Mouse (Mus musculus) intestine, embryonic 16.5 days (tissue): Measurements from ENCODE around the gene Ephb4. TPM values are rescaled to one million over a fixed set of nuclear protein-coding genes. Genes with fewer than 3 reads are reported as not detected.

Experiments
- ATAC-seq: fragments of 200-750 bp; cut with Nextera tagmentation; 2 replicates; pipeline ENCODE4 v1.8.0; 2017; ENCODE audit warnings: moderate TSS enrichment, moderate library complexity
- H3K27ac ChIP-seq: fragments of 300-500 bp; sonication (generic); 2 replicates; pipeline ENCODE4 v1.5.1; 2014; ENCODE audit warnings: mild to moderate bottlenecking, low read length
- H3K27me3 ChIP-seq: fragments of 300-500 bp; sonication (generic); replicated peaks from 2 replicates; pipeline ENCODE4 v1.6.1; 2014; ENCODE audit warnings: low read length, control low read depth, mixed read lengths; ENCODE audit not compliant: control insufficient read depth, insufficient read depth
- H3K36me3 ChIP-seq: fragments of 300-500 bp; sonication (generic); 2 replicates; pipeline ENCODE4 v1.6.1; 2014; ENCODE audit warnings: low read length, control low read depth; ENCODE audit not compliant: control insufficient read depth, insufficient read depth
- H3K4me1 ChIP-seq: fragments of 300-500 bp; sonication (generic); 2 replicates; pipeline ENCODE4 v1.6.1; 2014; ENCODE audit warnings: low read length, control low read depth, mixed read lengths; ENCODE audit not compliant: control insufficient read depth, insufficient read depth
- H3K4me2 ChIP-seq: fragments of 300-500 bp; sonication (generic); 2 replicates; pipeline ENCODE4 v1.6.1; 2014; ENCODE audit warnings: low read depth, low read length, control low read depth
- H3K4me3 ChIP-seq: fragments of 300-500 bp; sonication (generic); 2 replicates; pipeline ENCODE4 v1.5.1; 2014; ENCODE audit warnings: mild to moderate bottlenecking, low read length
- H3K9ac ChIP-seq: fragments of 300-500 bp; sonication (generic); 2 replicates; pipeline ENCODE4 v1.6.1; 2014; ENCODE audit warnings: low read depth, low read length
- H3K9me3 ChIP-seq: fragments of 300-500 bp; sonication (generic); 2 replicates; pipeline ENCODE4 v1.6.1; 2016; ENCODE audit warnings: low read length, control low read depth; ENCODE audit not compliant: control insufficient read depth
- WGBS: fragments of 180-500 bp; shearing (Covaris S2); extraction: QIAGEN DNeasy Blood & Tissue Kit; methylation state at CpG from one replicate; pipeline ENCODE4 v1.1.7; 2014; 5-methylcytosine and 5-hydroxymethylcytosine counted together
- polyA plus RNA-seq: library from polyadenylated mRNA; unstranded; fragments of >200 nt; fragmentation: Nextera tagmentation; extraction: Ambion mirVana; gene quantifications from 2 replicates; pipeline ENCODE4 v1.2.1, GENCODE M21; 2015

Ephb4 gene
- polyA plus RNA-seq, 1 experiment from 2014 or later: 29.9 TPM

DNA sequence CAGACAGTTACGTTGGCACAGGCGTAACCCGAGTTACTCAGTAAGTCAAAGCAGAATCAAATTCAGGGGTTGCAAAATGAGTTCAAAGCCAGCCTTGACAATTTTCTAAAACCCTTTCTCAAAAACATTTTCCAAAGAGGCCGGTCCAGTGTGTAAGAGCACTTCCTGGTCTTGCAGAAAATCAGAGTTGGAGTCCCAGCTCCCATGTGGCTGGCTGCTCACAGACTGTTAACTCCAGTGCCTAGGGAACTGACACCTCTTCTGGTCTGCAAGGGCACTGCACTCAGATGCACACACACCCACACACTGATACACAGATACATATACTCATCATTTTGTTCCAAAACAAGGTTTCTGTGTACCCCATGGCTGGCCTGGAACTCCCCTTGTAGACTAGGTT, 41.6 kb upstream of the Ephb4 start:
- peak overlapping the region; percentile 95; the same call in 1 of the 2 replicates for H3K9ac ChIP-seq
- peak overlapping the region; percentile 94; the same call in 1 of the 2 replicates for H3K27ac ChIP-seq
- peak overlapping the region; percentile 88 for H3K4me3 ChIP-seq
- peak overlapping the region; percentile 51 for H3K4me2 ChIP-seq
- H3K4me1 ChIP-seq: peaks cover 36% of the 10 kb centered on the region
- ATAC-seq: no peak
- WGBS: 92% methylated on average over 4 of the region's 4 CpGs
- no peaks in the 10 kb centered on the region for H3K27me3 ChIP-seq
- peaks cover 23% of the 10 kb centered on the region for H3K36me3 ChIP-seq
- 0 out of 2 replicates have a peak, but pooled peaks cover 3% of the 10 kb centered on the region for H3K9me3 ChIP-seq

DNA sequence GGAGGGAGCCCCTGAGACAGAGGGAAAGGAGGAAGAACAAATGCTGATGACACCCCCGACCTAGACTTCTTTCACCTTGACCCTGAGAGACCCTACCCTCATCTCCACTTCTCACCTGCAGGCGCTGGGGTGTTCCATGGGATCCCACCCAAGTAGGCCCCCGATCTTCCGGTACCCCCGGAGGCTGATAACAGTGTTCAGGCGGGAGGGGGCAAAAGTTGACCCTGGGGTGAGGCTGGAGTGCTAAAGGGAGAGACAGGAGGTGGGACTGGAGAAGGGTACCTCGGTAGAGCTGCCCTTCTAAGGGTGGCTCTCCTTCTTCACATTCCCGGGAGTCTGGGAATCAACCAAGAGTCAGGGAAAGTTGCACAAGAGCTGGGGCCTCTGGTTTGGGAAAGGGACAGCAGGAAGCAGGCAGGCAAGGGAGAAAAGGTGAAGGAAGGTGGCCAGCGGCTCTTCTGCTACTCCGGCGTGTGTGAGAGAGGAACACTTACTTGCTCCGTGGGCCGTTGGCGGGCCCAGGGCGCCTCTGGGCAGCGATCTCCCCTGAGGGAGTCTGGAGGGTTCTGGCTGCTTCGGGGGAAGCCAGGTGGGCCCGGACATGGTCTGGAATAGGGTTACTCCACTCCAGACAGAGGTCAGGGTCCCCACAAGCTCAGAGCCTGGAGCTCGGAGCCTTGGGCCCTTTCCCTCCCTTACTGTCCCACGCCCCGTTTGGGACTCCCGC, 36.3 kb upstream of the Ephb4 start:
- Histone ChIP-seq H3K9ac (peak overlapping the region; percentile 93), H3K4me3 (peak overlapping the region; percentile 81), H3K27me3 (no peaks in the 10 kb centered on the region), H3K4me2 (peak overlapping the region; percentile 92), H3K4me1 (peaks cover 41% of the 10 kb centered on the region), H3K9me3 (no peaks in the 10 kb centered on the region), H3K36me3 (peaks cover 20% of the 10 kb centered on the region), H3K27ac (peak overlapping the region; percentile 93)
- WGBS: 3% methylated on average over 22 of the region's 22 CpGs
- ATAC-seq: peak; percentile 41

DNA sequence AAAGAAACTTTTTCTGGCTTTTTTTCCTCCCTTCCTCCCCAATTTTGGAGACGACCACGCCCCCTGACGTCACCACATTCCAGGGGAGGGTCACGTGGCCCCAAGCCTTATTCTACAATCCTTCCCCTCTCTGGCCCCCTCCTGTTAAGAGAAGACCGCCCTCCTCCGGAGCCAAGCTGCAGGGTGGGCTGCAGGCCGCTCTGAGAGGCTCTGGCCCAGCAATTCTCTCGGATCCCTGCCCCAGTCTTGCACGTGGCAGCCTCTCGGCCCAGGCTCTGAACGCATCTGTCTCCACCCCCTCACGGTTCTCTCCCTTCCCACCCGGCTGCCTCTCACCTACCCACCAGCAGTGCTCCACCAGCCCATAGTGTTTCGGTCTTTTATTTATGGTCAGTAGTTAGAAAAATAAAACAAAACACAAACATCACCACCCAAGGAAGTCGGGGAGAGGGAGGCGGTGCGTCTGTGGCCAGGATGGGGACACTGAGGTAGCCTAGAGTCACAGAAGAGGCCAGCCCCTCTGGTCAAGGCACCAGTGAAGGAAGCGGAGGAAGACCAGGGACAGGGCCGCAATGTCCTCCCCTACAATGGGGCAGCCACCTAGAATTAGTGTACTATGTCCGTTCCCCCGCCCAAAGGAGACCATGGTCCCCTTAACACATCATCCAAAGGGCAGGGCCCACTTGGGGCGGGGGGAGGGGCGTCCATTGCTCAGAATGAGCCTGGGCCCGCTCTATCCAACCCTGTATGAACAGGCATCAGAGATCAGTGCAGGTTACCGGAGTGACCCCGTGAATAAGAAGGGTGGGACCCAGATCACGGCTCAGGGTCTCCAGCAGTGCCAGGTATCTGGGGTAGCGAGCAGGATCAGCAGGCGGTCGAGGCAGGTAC, 35.5 kb upstream of the Ephb4 start, which contains the start of gene Trip6:
Gene Trip6 (minus strand): TSS at position 212 of the 891 bp plus-strand sequence.
- ATAC-seq: peak; percentile 83
- Histone ChIP-seq H3K4me3 (peak within 1 kb of the TSS; percentile 81), H3K9me3 (no peaks in the 10 kb centered on the region), H3K27me3 (no peaks in the 10 kb centered on the region), H3K27ac (peak within 1 kb of the TSS; percentile 93), H3K4me2 (peak within 1 kb of the TSS; percentile 92), H3K9ac (peak within 1 kb of the TSS; percentile 93), H3K36me3 (peaks cover 12% of the 10 kb centered on the region), H3K4me1 (peaks cover 41% of the 10 kb centered on the region)
- WGBS: 17% methylated on average over 30 of the region's 30 CpGs

DNA sequence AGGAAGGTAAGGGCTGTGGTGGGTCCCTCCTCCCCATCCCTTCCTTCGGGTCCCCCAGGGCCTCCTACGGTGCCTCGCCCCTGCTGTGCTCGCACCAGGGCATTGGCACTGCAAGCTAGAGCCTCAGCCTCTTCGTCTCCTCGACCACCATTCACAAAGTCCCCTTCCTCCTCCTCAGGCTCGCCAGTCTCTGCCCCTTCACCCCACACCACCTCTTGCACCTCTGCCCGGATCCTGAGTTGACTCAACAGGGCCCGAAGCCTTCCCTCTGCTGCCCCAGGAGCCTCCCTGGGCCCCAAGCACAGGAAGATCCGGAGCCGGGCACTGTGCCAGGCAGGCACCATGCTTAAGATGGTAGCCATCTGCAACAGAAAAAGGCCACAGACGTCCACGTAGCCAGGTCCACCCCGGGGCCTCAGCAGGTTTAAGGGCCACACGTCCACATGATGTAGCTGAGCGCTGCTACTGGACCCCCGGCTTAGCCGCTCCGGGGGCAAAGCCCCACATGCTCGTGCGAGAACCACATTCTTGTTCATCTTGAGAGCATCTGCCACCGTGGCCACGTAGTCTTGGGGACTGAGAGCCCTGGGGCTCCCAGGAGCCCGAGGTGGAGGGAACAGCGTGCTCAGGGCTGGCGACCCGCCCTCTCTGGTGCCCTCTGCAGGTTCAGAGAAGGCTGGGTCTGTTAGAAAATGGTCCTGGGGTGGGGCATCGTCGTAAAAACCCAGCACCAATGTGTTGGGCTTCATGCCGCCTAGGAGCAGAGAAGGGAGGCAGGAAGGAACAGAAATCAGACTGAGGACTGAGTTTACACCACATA, 34.6 kb upstream of the Ephb4 start:
- peak overlapping the region; percentile 93 for H3K9ac ChIP-seq
- no peaks in the 10 kb centered on the region for H3K27me3 ChIP-seq
- 47% methylated on average over 29 of the region's 30 CpGs for WGBS
- H3K4me3 ChIP-seq: no peak overlapping the region
- H3K27ac ChIP-seq: peak overlapping the region; percentile 93
- H3K4me1 ChIP-seq: peaks cover 41% of the 10 kb centered on the region
- 0 out of 2 replicates have a peak overlapping the region, but pooled peaks have one; percentile 12 for H3K4me2 ChIP-seq
- no peaks in the 10 kb centered on the region for H3K9me3 ChIP-seq
- H3K36me3 ChIP-seq: peaks cover 4% of the 10 kb centered on the region; the same call in 1 of the 2 replicates
- ATAC-seq: peak; percentile 9

DNA sequence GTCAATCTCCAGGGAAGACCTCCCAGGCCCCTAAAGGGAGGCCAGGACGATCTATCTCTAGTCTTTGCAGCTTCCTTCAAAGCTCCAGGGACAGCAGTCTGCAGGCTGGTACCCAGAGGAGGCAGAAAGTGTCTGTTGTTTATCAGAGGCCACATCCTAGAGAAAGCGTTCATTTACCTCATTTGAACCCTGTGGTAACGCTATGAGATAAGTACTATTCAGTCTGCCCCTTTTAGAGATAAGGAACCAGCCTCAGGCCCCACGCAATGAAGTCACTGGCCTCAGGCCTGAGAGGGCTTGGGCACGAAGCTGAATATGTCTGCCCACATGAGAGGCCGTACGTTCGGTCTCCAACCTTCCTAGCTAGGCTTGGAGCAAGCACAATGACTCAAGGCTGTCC, 32.5 kb upstream of the Ephb4 start:
- H3K9ac ChIP-seq: no peak overlapping the region
- ATAC-seq: no peak
- no peak overlapping the region for H3K4me3 ChIP-seq
- 0 out of 2 replicates have a peak, but pooled peaks cover 1% of the 10 kb centered on the region for H3K36me3 ChIP-seq
- WGBS: 74% methylated on average over 8 of the region's 8 CpGs
- no peak overlapping the region for H3K4me2 ChIP-seq
- no peaks in the 10 kb centered on the region for H3K27me3 ChIP-seq
- H3K4me1 ChIP-seq: peaks cover 35% of the 10 kb centered on the region
- H3K9me3 ChIP-seq: no peaks in the 10 kb centered on the region
- no peak overlapping the region for H3K27ac ChIP-seq

DNA sequence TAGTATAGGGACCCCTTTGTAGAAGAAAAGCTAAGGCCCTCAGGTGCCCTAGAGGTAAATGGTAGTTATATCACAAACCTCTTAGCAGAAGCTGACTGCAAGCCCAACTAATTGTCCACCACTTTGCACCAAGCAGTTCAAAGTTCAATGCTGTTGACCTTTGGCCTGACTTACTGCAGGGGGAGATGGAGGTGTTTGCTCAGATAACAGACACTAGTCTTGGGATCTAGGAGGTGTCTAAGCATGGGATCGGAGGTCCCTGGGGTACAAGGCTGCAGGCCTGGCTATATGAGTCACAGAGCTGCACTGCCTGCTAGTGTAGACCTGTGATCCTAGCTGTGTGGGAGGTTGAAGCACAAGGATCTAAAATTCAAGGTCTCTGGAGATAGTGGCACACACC, 31.3 kb upstream of the Ephb4 start:
- H3K4me2 ChIP-seq: no peak overlapping the region
- 62% methylated on average over 1 of the region's 1 CpGs for WGBS
- peak; percentile 72 for ATAC-seq

DNA sequence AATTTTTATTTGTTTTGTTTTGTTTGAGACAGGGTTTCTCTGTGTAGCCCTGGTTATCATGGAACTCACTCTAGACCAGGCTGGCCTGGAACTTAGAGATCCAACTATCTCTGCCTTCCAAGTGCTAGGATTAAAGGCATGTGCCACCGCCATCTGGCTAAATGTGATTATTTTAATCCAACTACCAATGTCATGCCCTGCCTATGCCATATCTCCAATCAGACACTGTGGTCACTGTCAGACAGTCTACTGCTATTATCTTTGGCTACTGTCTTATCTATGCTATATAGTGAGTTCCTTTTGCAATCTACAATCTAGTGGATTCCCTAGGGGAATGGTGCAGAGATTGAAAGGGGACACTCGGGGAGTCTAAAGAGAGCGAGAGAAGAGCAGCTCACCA, 28.9 kb upstream of the Ephb4 start:
- H3K9me3 ChIP-seq: no peaks in the 10 kb centered on the region
- no peak overlapping the region for H3K27ac ChIP-seq
- H3K36me3 ChIP-seq: 0 out of 2 replicates have a peak, but pooled peaks cover 2% of the 10 kb centered on the region
- H3K4me1 ChIP-seq: peaks cover 10% of the 10 kb centered on the region
- no peak overlapping the region for H3K4me2 ChIP-seq
- 89% methylated on average over 3 of the region's 3 CpGs for WGBS
- H3K27me3 ChIP-seq: no peaks in the 10 kb centered on the region
- H3K9ac ChIP-seq: no peak overlapping the region
- H3K4me3 ChIP-seq: no peak overlapping the region
- no peak for ATAC-seq

More for the DNA sequence above, 31.3 kb upstream of the Ephb4 start:
- Histone ChIP-seq H3K4me3 (no peak overlapping the region), H3K27ac (0 out of 2 replicates have a peak overlapping the region, but pooled peaks have one; percentile 7), H3K9ac (no peak overlapping the region), H3K27me3 (no peaks in the 10 kb centered on the region), H3K9me3 (no peaks in the 10 kb centered on the region), H3K36me3 (0 out of 2 replicates have a peak, but pooled peaks cover 2% of the 10 kb centered on the region), H3K4me1 (peaks cover 27% of the 10 kb centered on the region)

DNA sequence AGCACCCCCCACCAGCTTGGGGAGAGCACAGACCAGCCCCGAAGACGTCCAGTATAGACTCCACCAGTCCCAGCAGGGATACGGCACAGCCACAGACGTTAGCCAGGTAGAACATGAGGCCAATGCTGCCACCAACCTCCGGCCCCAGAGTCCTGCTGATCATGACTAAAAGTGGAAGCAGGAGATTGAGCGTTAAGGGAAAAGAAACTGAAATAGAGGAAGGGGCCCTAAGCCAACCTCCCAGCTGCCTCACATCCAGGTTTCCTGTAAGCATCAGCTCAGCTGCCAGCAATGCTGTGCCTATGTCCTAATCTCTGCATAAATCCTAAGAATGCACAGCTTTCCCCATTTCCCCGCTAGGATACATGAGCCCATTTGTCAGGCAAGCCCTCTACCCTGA, 19.0 kb upstream of the Ephb4 start:
- no peak for ATAC-seq
- H3K27me3 ChIP-seq: no peaks in the 10 kb centered on the region
- H3K9ac ChIP-seq: no peak overlapping the region
- H3K4me2 ChIP-seq: no peak overlapping the region
- H3K4me3 ChIP-seq: no peak overlapping the region
- no peaks in the 10 kb centered on the region for H3K36me3 ChIP-seq
- H3K4me1 ChIP-seq: peaks cover 16% of the 10 kb centered on the region
- no peaks in the 10 kb centered on the region for H3K9me3 ChIP-seq
- 86% methylated on average over 7 of the region's 7 CpGs for WGBS
- no peak overlapping the region for H3K27ac ChIP-seq
